Mouse (Mus musculus) gastrocnemius, postnatal 10 days (tissue): ENCODE measurements at regions not wholly inside any gene's neighbourhood (a gene's known extent, or its start where the extent isn't known, plus 50 kb on each side); places are given as distances from the start of the nearest gene placed in this dataset.

Source experiments
- DNase-seq: peaks from one replicate; pipeline ENCODE4 v3.0.0; 2021; ENCODE audit warnings: mixed read lengths

- no peak for DNase-seq
Observed at GRCm38 (mm10) chr11:104038271-104038800, 71.8 kb downstream of the Arf2 start.

- DNase-seq: no peak
Observed at GRCm38 (mm10) chr11:104045216-104045615, 78.7 kb downstream of the Arf2 start.

- no peak for DNase-seq
Observed at GRCm38 (mm10) chr11:104051986-104052385, 80.7 kb upstream of the Crhr1 start.

- peak; percentile 23 for DNase-seq
Observed at GRCm38 (mm10) chr11:104053242-104053641, 79.4 kb upstream of the Crhr1 start.

GRCm38 (mm10) chr11:104055941-104056340, 76.7 kb upstream of the Crhr1 start:
- no peak for DNase-seq

GRCm38 (mm10) chr11:104057046-104057445, 75.6 kb upstream of the Crhr1 start:
- no peak for DNase-seq

GRCm38 (mm10) chr11:104058600-104058999, 74.1 kb upstream of the Crhr1 start:
- DNase-seq: no peak

- DNase-seq: no peak
Observed at GRCm38 (mm10) chr11:104059085-104059484, 73.6 kb upstream of the Crhr1 start.

- no peak for DNase-seq
Observed at GRCm38 (mm10) chr11:104061361-104061760, 71.3 kb upstream of the Crhr1 start.

- no peak for DNase-seq
Observed at GRCm38 (mm10) chr11:104065181-104065580, 67.5 kb upstream of the Crhr1 start.

GRCm38 (mm10) chr11:104072591-104073183, 60.0 kb upstream of the Crhr1 start:
- no peak for DNase-seq

- no peak for DNase-seq
Observed at GRCm38 (mm10) chr11:104074763-104075162, 57.9 kb upstream of the Crhr1 start.

GRCm38 (mm10) chr11:104075394-104075793, 57.3 kb upstream of the Crhr1 start:
- DNase-seq: no peak

GRCm38 (mm10) chr11:104082083-104082482, 50.6 kb upstream of the Crhr1 start:
- DNase-seq: no peak
